Mouse (Mus musculus): ENCODE measurements around the gene Gm16430. TPM values are rescaled to one million over a fixed set of nuclear protein-coding genes. Genes with fewer than 3 reads are reported as not detected.
"Not testable (repeated sequence)": the region's sequence is repeated elsewhere in the genome, so short reads cannot be mapped to it uniquely, and the experiment has no call there.

The Gm16430 gene
- total RNA-seq (2021): not detected
- long read RNA-seq, experiment 1: 0 reads
- long read RNA-seq, experiment 2: 0 reads

DNA sequence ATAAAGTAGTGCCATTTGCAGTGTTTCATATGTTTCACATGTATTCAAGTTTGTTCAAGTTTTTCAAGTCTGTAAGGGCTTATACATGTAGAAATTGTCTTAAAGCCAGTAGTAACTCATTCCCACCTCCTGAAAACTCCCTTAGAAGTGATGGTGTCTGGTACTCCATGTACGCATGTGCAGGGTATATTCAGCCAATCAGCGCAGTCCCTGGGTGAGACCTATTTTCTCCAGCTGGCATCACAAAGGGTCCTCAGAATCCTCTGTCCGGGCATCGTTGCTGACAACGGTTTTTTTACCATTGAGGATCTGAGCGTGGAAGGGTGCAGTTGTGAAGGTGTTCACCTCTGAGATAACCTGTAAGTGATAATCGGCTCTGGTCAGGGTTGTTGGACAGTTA lies at the start of gene Gm16430:
TSS of gene Gm16430 (plus strand) at position 301 of the 400 bp plus-strand sequence.
- DNase-seq (ENCODE audit: low spot score in 2 of 2); intact Hi-C loops (cut with DNase I): not testable (repeated sequence)

Other genes with a start within 250 kb of the Gm16430 start
- gene Gm16405, start 91.0 kb upstream of the Gm16430 start, total RNA-seq (2021): not detected

All from left cerebral cortex, postnatal 14 days (tissue).